ENCODE assay signal across 8 mouse cellular contexts in the genomic region with DNA sequence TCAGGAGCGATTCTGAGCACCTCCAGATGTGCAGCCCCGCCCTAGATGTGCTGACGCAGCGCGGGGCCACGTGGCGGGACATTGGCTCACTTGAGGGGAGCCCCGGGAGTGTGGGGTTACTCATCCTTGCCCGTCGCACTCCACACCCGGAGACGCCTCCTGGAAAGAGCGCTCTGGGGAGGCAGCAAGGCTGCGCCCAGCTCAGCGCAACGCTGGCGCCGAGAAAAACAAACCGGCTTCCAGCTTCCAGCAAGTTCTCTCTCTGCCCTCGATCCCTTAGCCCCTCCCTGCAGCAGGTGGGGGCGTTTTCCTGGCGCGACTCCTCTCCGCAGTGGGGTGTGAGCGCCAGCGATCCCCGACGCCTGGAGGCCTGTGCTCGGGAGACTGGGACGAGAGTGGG. TPM values are rescaled to one million over a fixed set of nuclear protein-coding genes. Genes with fewer than 3 reads are reported as not detected.
DNase-seq lines count a peak whose midpoint lies in the region; ATAC-seq and TF ChIP-seq lines count a peak whose summit lies in the region.

No protein-coding gene starts in this region.

- H3K27ac ChIP-seq in cerebellum, adult 2 months (ENCODE audit: insufficient read depth, low read length): no peak overlapping the region
- H3K27ac ChIP-seq in lung, embryonic 16.5 days (ENCODE audit: low read length): no peak overlapping the region
- peak overlapping the region; percentile 91 for H3K27ac ChIP-seq in hindbrain, postnatal 0 days
- peak overlapping the region; percentile 99 for H3K27ac ChIP-seq in midbrain, embryonic 10.5 days (replicated peaks)
- H3K27ac ChIP-seq in stomach, postnatal 0 days (replicated peaks): no peak overlapping the region

- H3K9ac ChIP-seq in lung, embryonic 16.5 days (ENCODE audit: low read length): no peak overlapping the region
- peak overlapping the region; percentile 86 for H3K9ac ChIP-seq in hindbrain, postnatal 0 days (replicated peaks; ENCODE audit: low read length)
- H3K9ac ChIP-seq in stomach, postnatal 0 days (ENCODE audit: low read length): peak overlapping the region; percentile 35; the same call in 1 of the 2 replicates

- no peak for DNase-seq in cerebellum, adult 2 months
- no peak for DNase-seq in cerebellum, postnatal 36 days
- DNase-seq in lung, adult 18-20 months: no peak
- peak; percentile 58 for DNase-seq in hindbrain, postnatal 0 days (ENCODE audit: low spot score)
- peak; percentile 50 for DNase-seq in midbrain, embryonic 10.5 days (ENCODE audit: low spot score)
- DNase-seq in stomach, postnatal 0 days (ENCODE audit: low spot score): peak; percentile 45
- DNase-seq in thymus, adult 18-20 months: no peak

- 0 out of 2 replicates have a peak, but pooled peaks cover 2% of the 10 kb centered on the region for H3K27me3 ChIP-seq in cerebellum, adult 2 months (ENCODE audit: control insufficient read depth, insufficient read depth, low read length)
- peaks cover 51% of the 10 kb centered on the region for H3K27me3 ChIP-seq in lung, embryonic 16.5 days (ENCODE audit: control insufficient read depth, insufficient read depth, low read depth, low read length)
- no peaks in the 10 kb centered on the region for H3K27me3 ChIP-seq in hindbrain, postnatal 0 days (ENCODE audit: insufficient read depth, low read length)
- peaks cover 39% of the 10 kb centered on the region for H3K27me3 ChIP-seq in midbrain, embryonic 10.5 days (ENCODE audit: low read depth, poor library complexity, severe bottlenecking)
- H3K27me3 ChIP-seq in stomach, postnatal 0 days (ENCODE audit: control insufficient read depth, insufficient read depth, low read length): peaks cover 15% of the 10 kb centered on the region; the same call in 1 of the 2 replicates

- TF ChIP-seq CTCF in cerebellum, adult 2 months (IDR thresholded peaks at IDR 0.05; ENCODE audit: borderline replicate concordance, insufficient read depth, low read depth, low read length): no peak
- no peak for TF ChIP-seq CTCF in hindbrain, postnatal 0 days (IDR thresholded peaks at IDR 0.05; ENCODE audit: low read depth)
- no peak for TF ChIP-seq CTCF in stomach, postnatal 0 days (IDR thresholded peaks at IDR 0.05; ENCODE audit: low read depth)

- no peak for TF ChIP-seq EP300 in stomach, postnatal 0 days (optimal IDR thresholded peaks at IDR 0.05)

- 3% methylated on average over 30 of the region's 30 CpGs for WGBS in cerebellum, adult 2 months
- under 1% methylated on average over 30 of the region's 30 CpGs for WGBS in lung, embryonic 16.5 days
- WGBS in hindbrain, postnatal 0 days: under 1% methylated on average over 30 of the region's 30 CpGs
- WGBS in midbrain, embryonic 10.5 days: under 1% methylated on average over 30 of the region's 30 CpGs
- whole genome bisulfite sequencing in stomach, postnatal 0 days: under 1% methylated on average over 30 of the region's 30 CpGs

- H3K4me1 ChIP-seq in cerebellum, adult 2 months (ENCODE audit: control insufficient read depth, insufficient read depth, low read length): 0 out of 2 replicates have a peak, but pooled peaks cover 4% of the 10 kb centered on the region
- H3K4me1 ChIP-seq in lung, embryonic 16.5 days (replicated peaks; ENCODE audit: control insufficient read depth, insufficient read depth, low read length): peaks cover 5% of the 10 kb centered on the region; the same call in 1 of the 2 replicates
- H3K4me1 ChIP-seq in hindbrain, postnatal 0 days (ENCODE audit: insufficient read depth, low read length): peaks cover 12% of the 10 kb centered on the region
- H3K4me1 ChIP-seq in midbrain, embryonic 10.5 days: peaks cover 88% of the 10 kb centered on the region
- H3K4me1 ChIP-seq in stomach, postnatal 0 days (replicated peaks; ENCODE audit: control insufficient read depth, insufficient read depth): no peaks in the 10 kb centered on the region

- TF ChIP-seq POLR2A in cerebellum, adult 2 months (IDR thresholded peaks at IDR 0.05; ENCODE audit: borderline replicate concordance, insufficient read depth, low read length): no peak

- no peaks in the 10 kb centered on the region for H3K9me3 ChIP-seq in lung, embryonic 16.5 days (ENCODE audit: control insufficient read depth, low read length)
- H3K9me3 ChIP-seq in hindbrain, postnatal 0 days (ENCODE audit: low read length): no peaks in the 10 kb centered on the region
- H3K9me3 ChIP-seq in midbrain, embryonic 10.5 days (replicated peaks): no peaks in the 10 kb centered on the region
- H3K9me3 ChIP-seq in stomach, postnatal 0 days (ENCODE audit: control insufficient read depth, low read length): no peaks in the 10 kb centered on the region

- ATAC-seq in lung, embryonic 16.5 days (ENCODE audit: low read depth): no peak
- peak; percentile 22 for ATAC-seq in hindbrain, postnatal 0 days
- peak; percentile 47 for ATAC-seq in stomach, postnatal 0 days (ENCODE audit: low FRiP score, low TSS enrichment)

- peak overlapping the region; percentile 40; the same call in 1 of the 2 replicates for H3K4me2 ChIP-seq in lung, embryonic 16.5 days (ENCODE audit: low read depth, low read length)
- peak overlapping the region; percentile 87 for H3K4me2 ChIP-seq in hindbrain, postnatal 0 days (ENCODE audit: low read depth, low read length)
- peak overlapping the region; percentile 41 for H3K4me2 ChIP-seq in stomach, postnatal 0 days (replicated peaks; ENCODE audit: low read depth)

- H3K4me3 ChIP-seq in cerebellum, adult 2 months (replicated peaks; ENCODE audit: insufficient read depth, low read depth, low read length): peak overlapping the region; percentile 37
- H3K4me3 ChIP-seq in lung, embryonic 16.5 days (ENCODE audit: low read length): peak overlapping the region; percentile 8; the same call in 1 of the 2 replicates
- H3K4me3 ChIP-seq in hindbrain, postnatal 0 days (ENCODE audit: low read length): peak overlapping the region; percentile 67
- H3K4me3 ChIP-seq in midbrain, embryonic 10.5 days: peak overlapping the region; percentile 79
- peak overlapping the region; percentile 22 for H3K4me3 ChIP-seq in stomach, postnatal 0 days (ENCODE audit: low read depth, low read length)

- H3K36me3 ChIP-seq in lung, embryonic 16.5 days (ENCODE audit: control insufficient read depth, insufficient read depth, low read length): no peaks in the 10 kb centered on the region
- 0 out of 2 replicates have a peak, but pooled peaks cover 5% of the 10 kb centered on the region for H3K36me3 ChIP-seq in hindbrain, postnatal 0 days (ENCODE audit: insufficient read depth, low read length)
- H3K36me3 ChIP-seq in midbrain, embryonic 10.5 days: peaks cover 40% of the 10 kb centered on the region
- no peaks in the 10 kb centered on the region for H3K36me3 ChIP-seq in stomach, postnatal 0 days (ENCODE audit: control insufficient read depth, insufficient read depth, low read length)

RNA-seq across cellular contexts. Expression of a gene that starts 25.0 kb away (rescaled TPM):
- polyA plus RNA-seq in cerebellum, adult 2 months (2012; rRNA removed): 0.51 and 0.52 TPM in 2 replicates
- polyA plus RNA-seq in lung, embryonic 16.5 days (2015; fragmentation: Nextera tagmentation; extraction: Ambion mirVana): 0.84 and 1.0 TPM in 2 replicates
- 0.26 and 1.8 TPM in 2 replicates for total RNA-seq in hindbrain, postnatal 0 days (2014; rRNA removed)
- 1.6 and 2.4 TPM in 2 replicates for polyA plus RNA-seq in hindbrain, postnatal 0 days (2015; fragmentation: Nextera tagmentation; extraction: Ambion mirVana)
- polyA plus RNA-seq in midbrain, embryonic 10.5 days (2016; fragmentation: Nextera tagmentation; extraction: Ambion mirVana): 0.43 and 1.4 TPM in 2 replicates
- polyA plus RNA-seq in stomach, postnatal 0 days (2015; fragmentation: Nextera tagmentation; extraction: Ambion mirVana): 1.9 and 2.2 TPM in 2 replicates

RNA-seq across cellular contexts. Expression of a gene that starts 28.3 kb away (rescaled TPM):
- 1.3 and 1.9 TPM in 2 replicates for polyA plus RNA-seq in cerebellum, adult 2 months (2012; rRNA removed)
- 3.1 and 3.5 TPM in 2 replicates for polyA plus RNA-seq in lung, embryonic 16.5 days (2015; fragmentation: Nextera tagmentation; extraction: Ambion mirVana)
- total RNA-seq in hindbrain, postnatal 0 days (2014; rRNA removed): 8.0 and 11.7 TPM in 2 replicates
- 14.2 and 14.6 TPM in 2 replicates for polyA plus RNA-seq in hindbrain, postnatal 0 days (2015; fragmentation: Nextera tagmentation; extraction: Ambion mirVana)
- 0.41 and 0.91 TPM in 2 replicates for polyA plus RNA-seq in midbrain, embryonic 10.5 days (2016; fragmentation: Nextera tagmentation; extraction: Ambion mirVana)
- polyA plus RNA-seq in stomach, postnatal 0 days (2015; fragmentation: Nextera tagmentation; extraction: Ambion mirVana): 1.7 and 2.0 TPM in 2 replicates

RNA-seq across cellular contexts. Expression of a gene that starts 49.1 kb away (rescaled TPM):
- 30.3 and 35.2 TPM in 2 replicates for polyA plus RNA-seq in cerebellum, adult 2 months (2012; rRNA removed)
- polyA plus RNA-seq in lung, embryonic 16.5 days (2015; fragmentation: Nextera tagmentation; extraction: Ambion mirVana): 66.8 and 67.9 TPM in 2 replicates
- total RNA-seq in hindbrain, postnatal 0 days (2014; rRNA removed): 46.9 and 57.0 TPM in 2 replicates
- polyA plus RNA-seq in hindbrain, postnatal 0 days (2015; fragmentation: Nextera tagmentation; extraction: Ambion mirVana): 34.4 and 37.0 TPM in 2 replicates
- polyA plus RNA-seq in midbrain, embryonic 10.5 days (2016; fragmentation: Nextera tagmentation; extraction: Ambion mirVana): 35.9 and 37.0 TPM in 2 replicates
- 29.2 and 30.2 TPM in 2 replicates for polyA plus RNA-seq in stomach, postnatal 0 days (2015; fragmentation: Nextera tagmentation; extraction: Ambion mirVana)

Comparison
In these comparisons a context has a peak if more than half of its experiments do, and no peak if none do; other contexts are left out.
1. DNase-seq: peak in hindbrain, postnatal 0 days (single experiment), midbrain, embryonic 10.5 days (single experiment) and stomach, postnatal 0 days (single experiment); none in cerebellum, adult 2 months (0 of 2), cerebellum, postnatal 36 days (0 of 2), lung, adult 18-20 months (0 of 2) and thymus, adult 18-20 months (0 of 2).
2. H3K27ac ChIP-seq: peak in hindbrain, postnatal 0 days (single experiment) and midbrain, embryonic 10.5 days (single experiment); none in cerebellum, adult 2 months (single experiment), lung, embryonic 16.5 days (single experiment) and stomach, postnatal 0 days (single experiment).
3. H3K4me3 ChIP-seq: peak in every context shown above with its lines; median percentile 79 in midbrain, embryonic 10.5 days; 67 in hindbrain, postnatal 0 days; 37 in cerebellum, adult 2 months; 22 in stomach, postnatal 0 days; 8 in lung, embryonic 16.5 days.
4. Peak in every context shown above with its lines, with median percentiles within 50 percentile points of each other: H3K4me2 ChIP-seq.